Mouse (Mus musculus): ENCODE data around the gene Mcts1.

Gene Mcts1

GRCm38 (mm10) chrX:38656206-38656883 is 56.0 kb downstream of the Mcts1 start:
- no peak for DNase-seq
